Mouse (Mus musculus) liver, postnatal 0 days (tissue): ENCODE results near the gene Hmgb2. TPM values are rescaled to one million over a fixed set of nuclear protein-coding genes. Genes with fewer than 3 reads are reported as not detected.

Experiments used
- ATAC-seq: fragments of 200-750 bp; cut with Nextera tagmentation; 2 replicates; pipeline ENCODE4 v1.8.0; 2017; ENCODE audit warnings: mild to moderate bottlenecking, moderate library complexity
- DNase-seq: peaks from one replicate; pipeline ENCODE4 v3.0.0-alpha.2; 2016
- H3K27ac ChIP-seq: fragments of 300-500 bp; sonication (generic); 2 replicates; pipeline ENCODE4 v1.5.1; 2014; ENCODE audit warnings: antibody characterized with exemption, moderate library complexity, mild to moderate bottlenecking, low read depth
- H3K27me3 ChIP-seq: fragments of 300-500 bp; sonication (generic); 2 replicates; pipeline ENCODE4 v1.6.1; 2014; ENCODE audit warnings: low read length, control low read depth, mixed read lengths; ENCODE audit not compliant: insufficient read depth
- H3K36me3 ChIP-seq: fragments of 300-500 bp; sonication (generic); replicated peaks from 2 replicates; pipeline ENCODE4 v1.6.1; 2014; ENCODE audit warnings: mild to moderate bottlenecking, control low read depth, low read length, moderate library complexity, mixed read lengths; ENCODE audit not compliant: insufficient read depth
- H3K4me1 ChIP-seq: fragments of 300-500 bp; sonication (generic); 2 replicates; pipeline ENCODE4 v1.6.1; 2014; ENCODE audit warnings: antibody characterized with exemption, mild to moderate bottlenecking, control low read depth; ENCODE audit not compliant: insufficient read depth
- H3K4me2 ChIP-seq: fragments of 300-500 bp; sonication (generic); 2 replicates; pipeline ENCODE4 v1.6.1; 2014; ENCODE audit warnings: low read depth, mild to moderate bottlenecking, low read length, moderate library complexity, mixed read lengths
- H3K4me3 ChIP-seq: fragments of 300-500 bp; sonication (generic); 2 replicates; pipeline ENCODE4 v1.5.1; 2014; ENCODE audit warnings: low read depth, low read length
- H3K9ac ChIP-seq: fragments of 300-500 bp; sonication (generic); replicated peaks from 2 replicates; pipeline ENCODE4 v1.6.1; 2014; ENCODE audit warnings: mild to moderate bottlenecking, moderate library complexity
- H3K9me3 ChIP-seq: fragments of 300-500 bp; sonication (generic); 2 replicates; pipeline ENCODE4 v1.6.1; 2016; ENCODE audit warnings: mild to moderate bottlenecking, control low read depth, low read length, mixed read lengths
- CTCF ChIP-seq: sonication (generic); IDR thresholded peaks from 2 replicates; pipeline ENCODE4 v1.5.1; 2016; ENCODE audit warnings: antibody characterized with exemption, low read depth
- EP300 ChIP-seq: IDR thresholded peaks from 2 replicates; pipeline ENCODE4 v1.6.1; 2016; ENCODE audit warnings: antibody characterized with exemption, low read depth, mild to moderate bottlenecking
- WGBS: fragments of 180-500 bp; shearing (Covaris S2); extraction: QIAGEN DNeasy Blood & Tissue Kit; methylation state at CpG from one replicate; pipeline ENCODE4 v1.1.7; 2014; ENCODE audit not compliant: insufficient replicate concordance; 5-methylcytosine and 5-hydroxymethylcytosine counted together
- polyA plus RNA-seq: library from polyadenylated mRNA; unstranded; fragments of >200 nt; fragmentation: Nextera tagmentation; extraction: Ambion mirVana; gene quantifications from 2 replicates; pipeline ENCODE4 v1.2.1, GENCODE M21; 2015

Hmgb2 gene
- polyA plus RNA-seq, 1 experiment from 2014 or later: 339 TPM

DNA sequence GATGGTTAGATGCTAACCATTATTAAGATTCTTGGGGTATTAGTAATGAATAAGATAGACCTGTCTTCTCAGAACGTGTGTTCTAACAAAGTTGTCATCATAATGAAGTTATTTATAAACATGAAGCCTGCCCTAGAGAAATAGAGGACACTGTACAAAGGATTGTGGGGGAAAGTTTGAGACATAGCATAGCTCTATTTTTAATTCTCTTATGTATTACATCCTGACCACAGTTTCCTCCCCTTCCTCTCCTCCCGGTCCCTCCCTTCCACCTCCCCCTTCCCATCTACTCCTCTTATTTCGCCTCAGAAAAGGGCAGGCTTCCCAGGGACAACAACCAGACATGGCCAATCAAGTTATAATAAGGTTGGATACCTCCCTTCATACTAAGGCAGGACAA, 33.3 kb upstream of the Hmgb2 start:
- WGBS: 38% methylated on average over 3 of the region's 3 CpGs
- no peak overlapping the region for H3K4me3 ChIP-seq
- ATAC-seq: no peak

DNA sequence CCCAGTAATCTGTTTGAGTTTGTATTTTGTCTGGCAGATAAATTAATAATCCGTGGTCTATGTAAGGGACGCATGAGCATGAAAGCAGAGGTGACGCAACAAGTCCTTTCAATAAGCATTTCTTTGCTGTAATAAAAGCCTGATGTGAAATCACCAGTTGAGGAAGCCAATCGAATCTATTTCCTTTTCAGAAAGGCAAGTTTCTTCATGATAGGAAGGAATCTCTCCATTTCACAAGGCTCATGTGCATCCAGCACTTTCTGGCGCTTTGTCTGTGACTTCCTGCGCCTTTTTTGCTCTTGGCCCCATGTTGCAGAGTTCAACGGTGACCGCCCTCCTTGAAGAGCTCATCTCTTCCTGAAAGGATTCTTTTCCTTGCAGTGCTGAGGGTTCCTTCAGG, 32.0 kb upstream of the Hmgb2 start:
- no peak overlapping the region for H3K27ac ChIP-seq

More for the DNA sequence above, 33.3 kb upstream of the Hmgb2 start:
- Histone ChIP-seq H3K27ac (no peak overlapping the region), H3K36me3 (peaks cover 13% of the 10 kb centered on the region), H3K27me3 (no peaks in the 10 kb centered on the region), H3K9me3 (no peaks in the 10 kb centered on the region), H3K4me1 (no peaks in the 10 kb centered on the region), H3K4me2 (no peak overlapping the region), H3K9ac (no peak overlapping the region)
- TF ChIP-seq EP300 (no peak), CTCF (no peak)
- DNase-seq: no peak

DNA sequence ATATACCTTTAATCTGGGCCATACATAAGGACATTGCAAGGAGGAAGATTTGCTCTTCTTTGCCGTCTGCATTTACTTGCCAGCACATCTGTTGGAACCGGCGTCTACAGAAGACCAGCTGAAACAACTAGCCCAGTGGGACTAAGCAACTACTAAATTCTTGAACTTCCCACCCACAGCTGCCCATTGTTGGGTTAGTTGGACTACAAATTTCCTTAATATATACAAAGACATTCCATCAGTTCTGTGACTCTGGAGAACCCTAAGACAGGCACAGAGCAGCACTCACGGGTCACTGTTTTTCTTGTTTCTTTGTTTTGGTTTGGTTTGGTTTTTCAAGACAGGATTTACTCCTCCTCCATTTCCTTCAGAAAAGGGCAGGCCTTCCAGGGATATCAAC, 31.1 kb upstream of the Hmgb2 start:
- WGBS: 82% methylated on average over 4 of the region's 4 CpGs
- DNase-seq (no peak), ATAC-seq (no peak)
- Histone ChIP-seq H3K4me1 (no peaks in the 10 kb centered on the region), H3K27me3 (no peaks in the 10 kb centered on the region), H3K9me3 (no peaks in the 10 kb centered on the region), H3K4me3 (no peak overlapping the region), H3K9ac (no peak overlapping the region), H3K4me2 (no peak overlapping the region), H3K36me3 (peaks cover 13% of the 10 kb centered on the region), H3K27ac (no peak overlapping the region)
- TF ChIP-seq CTCF (no peak), EP300 (no peak)

More for the DNA sequence above, 32.0 kb upstream of the Hmgb2 start:
- 82% methylated on average over 8 of the region's 8 CpGs for WGBS
- no peak overlapping the region for H3K4me3 ChIP-seq
- DNase-seq: no peak
- ATAC-seq: no peak
- no peaks in the 10 kb centered on the region for H3K27me3 ChIP-seq
- H3K36me3 ChIP-seq: peaks cover 13% of the 10 kb centered on the region
- no peak overlapping the region for H3K4me2 ChIP-seq
- H3K9me3 ChIP-seq: no peaks in the 10 kb centered on the region
- TF ChIP-seq EP300: no peak
- no peak for TF ChIP-seq CTCF
- no peaks in the 10 kb centered on the region for H3K4me1 ChIP-seq
- H3K9ac ChIP-seq: no peak overlapping the region

DNA sequence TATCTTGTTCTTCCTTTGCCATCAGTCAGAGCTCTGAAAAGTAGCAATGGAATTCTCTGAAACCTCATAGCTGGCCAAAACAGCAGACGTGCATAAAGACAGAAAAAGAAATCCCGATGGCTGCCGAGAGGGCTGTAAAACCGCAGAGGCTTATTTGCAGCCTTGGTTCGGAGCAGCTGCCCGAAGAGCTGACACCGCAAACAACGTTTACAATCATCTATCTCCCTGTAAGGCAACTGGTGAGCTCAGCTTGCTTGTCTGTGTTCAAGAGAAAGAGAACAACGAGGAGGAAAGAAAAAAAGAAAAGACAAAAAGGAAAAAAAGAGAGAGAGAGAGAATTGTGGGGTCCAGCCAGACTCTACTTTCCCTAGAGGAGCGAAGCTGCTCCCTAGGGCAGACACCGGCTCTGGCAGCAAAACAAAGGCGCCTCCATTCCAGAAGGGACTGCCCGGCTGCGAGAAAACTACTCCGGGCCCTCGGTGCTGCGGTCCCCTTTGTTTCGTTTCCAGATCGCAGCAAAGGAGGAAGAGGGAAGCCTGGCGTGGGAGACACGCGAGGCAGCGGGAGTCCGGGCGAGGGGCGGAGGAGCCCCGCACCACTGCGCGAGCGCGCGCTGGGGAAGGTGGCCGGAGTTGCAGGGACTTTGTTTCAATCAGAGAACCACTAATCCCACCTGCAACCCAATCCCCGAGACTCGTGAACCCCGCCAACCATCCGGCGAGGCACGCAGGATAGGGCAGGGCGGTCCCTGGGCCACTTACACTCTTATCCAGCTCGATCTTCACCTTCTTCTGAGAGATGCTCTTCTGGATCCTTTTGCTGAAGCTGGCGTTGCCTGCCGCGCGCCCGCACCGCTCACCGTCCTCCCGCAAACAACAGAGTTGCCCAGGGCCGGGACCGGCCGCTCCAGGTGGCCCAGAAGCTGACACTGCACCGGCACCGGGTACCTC, 24.9 kb upstream of the Hmgb2 start:
- H3K9me3 ChIP-seq: no peaks in the 10 kb centered on the region
- H3K27ac ChIP-seq: peak overlapping the region; percentile 94
- peak overlapping the region; percentile 98 for H3K4me3 ChIP-seq
- H3K4me2 ChIP-seq: peak overlapping the region; percentile 75
- H3K9ac ChIP-seq: peak overlapping the region; percentile 84
- WGBS: under 1% methylated on average over 54 of the region's 54 CpGs
- TF ChIP-seq CTCF (no peak), EP300 (no peak)
- no peak for DNase-seq
- H3K4me1 ChIP-seq: peaks cover 8% of the 10 kb centered on the region; the same call in 1 of the 2 replicates
- H3K27me3 ChIP-seq: no peaks in the 10 kb centered on the region
- peaks cover 10% of the 10 kb centered on the region for H3K36me3 ChIP-seq
- ATAC-seq: peak; percentile 38

DNA sequence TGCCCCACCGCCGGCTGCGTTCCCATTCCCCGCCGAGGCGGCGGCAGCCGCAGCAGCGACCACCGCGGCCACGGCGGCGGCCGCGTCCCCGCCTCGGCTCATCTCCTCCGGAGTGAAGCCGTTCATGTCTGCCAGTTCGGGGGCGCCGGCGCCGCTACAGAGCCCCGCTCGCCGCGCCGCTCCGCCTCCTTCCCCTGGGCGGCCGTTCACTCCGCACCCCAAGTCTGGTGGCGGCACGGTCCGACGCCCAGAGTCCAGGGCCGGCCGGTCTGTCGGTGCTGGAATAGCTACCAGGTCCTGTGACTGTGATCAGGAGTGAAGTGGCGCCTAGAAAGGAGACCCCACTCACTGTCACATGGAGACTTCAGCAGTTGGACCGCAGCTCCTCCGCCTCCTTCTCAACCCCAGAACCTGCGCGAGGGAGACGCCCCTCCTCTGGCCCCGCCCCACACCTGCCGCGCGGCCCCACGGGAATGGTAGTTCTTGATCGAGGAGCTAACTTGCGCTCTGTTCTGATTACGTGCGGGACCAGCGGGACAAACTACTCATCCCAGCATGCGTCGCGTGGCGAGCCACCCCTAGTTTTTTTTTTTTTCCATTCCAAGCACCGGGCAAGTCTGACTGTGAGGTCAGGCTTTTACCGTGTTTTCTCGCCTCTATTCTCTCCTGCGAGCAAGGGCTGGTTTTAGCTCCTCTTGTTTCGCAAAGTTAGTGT, 24.1 kb upstream of the Hmgb2 start, which contains the start of gene Sap30:
Sap30 (minus strand) TSS at position 420 of the 715 bp plus-strand sequence.
- DNase-seq (peak; percentile 99), ATAC-seq (peak; percentile 97)
- under 1% methylated on average over 65 of the region's 66 CpGs for WGBS
- H3K4me3 ChIP-seq: peak within 1 kb of the TSS; percentile 98
- peaks cover 4% of the 10 kb centered on the region; the same call in 1 of the 2 replicates for H3K36me3 ChIP-seq
- H3K4me1 ChIP-seq: peaks cover 8% of the 10 kb centered on the region; the same call in 1 of the 2 replicates
- H3K27ac ChIP-seq: peak within 1 kb of the TSS; percentile 94
- peak within 1 kb of the TSS; percentile 84 for H3K9ac ChIP-seq
- no peaks in the 10 kb centered on the region for H3K9me3 ChIP-seq
- no peaks in the 10 kb centered on the region for H3K27me3 ChIP-seq
- TF ChIP-seq EP300: no peak
- TF ChIP-seq CTCF: no peak
- peak within 1 kb of the TSS; percentile 75 for H3K4me2 ChIP-seq

DNA sequence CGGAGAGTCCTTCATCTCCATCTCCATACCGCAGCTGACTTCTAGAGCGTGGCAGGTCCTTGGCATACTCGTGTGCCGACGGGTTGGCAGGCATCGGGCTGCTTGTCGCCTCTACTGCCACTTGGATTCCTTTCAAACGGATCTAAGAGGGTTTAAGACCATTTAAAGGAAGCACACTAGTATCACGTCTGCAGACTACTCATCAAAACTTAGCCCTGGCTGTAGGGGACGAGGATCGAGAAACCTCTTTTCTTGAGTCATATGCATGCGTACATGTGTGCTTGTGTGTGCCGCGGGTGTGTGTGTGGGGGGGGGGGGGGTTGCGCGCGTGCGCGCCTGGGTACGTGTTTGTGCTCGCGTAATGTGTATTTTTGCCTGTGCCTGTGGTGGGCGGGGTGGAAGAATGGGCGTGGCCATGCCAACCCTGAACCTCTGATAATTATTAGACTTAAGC, 23.4 kb upstream of the Hmgb2 start:
- under 1% methylated on average over 25 of the region's 25 CpGs for WGBS
- peak overlapping the region; percentile 98 for H3K4me3 ChIP-seq
- no peak for TF ChIP-seq CTCF
- TF ChIP-seq EP300: no peak

More for the DNA sequence above, 23.4 kb upstream of the Hmgb2 start:
- no peaks in the 10 kb centered on the region for H3K9me3 ChIP-seq
- peak; percentile 90 for DNase-seq
- H3K27ac ChIP-seq: peak overlapping the region; percentile 94
- H3K4me2 ChIP-seq: peak overlapping the region; percentile 75
- H3K36me3 ChIP-seq: no peaks in the 10 kb centered on the region
- H3K4me1 ChIP-seq: peaks cover 8% of the 10 kb centered on the region; the same call in 1 of the 2 replicates
- peak overlapping the region; percentile 84 for H3K9ac ChIP-seq
- no peaks in the 10 kb centered on the region for H3K27me3 ChIP-seq
- ATAC-seq: peak; percentile 55
